Mouse (Mus musculus) heart, embryonic 14.5 days (tissue): ENCODE measurements at regions not wholly inside any gene's neighbourhood (a gene's known extent, or its start where the extent isn't known, plus 50 kb on each side); places are given as distances from the start of the nearest gene placed in this dataset.

Experiments used
- ATAC-seq: fragments of 200-750 bp; cut with Nextera tagmentation; 2 replicates; pipeline ENCODE4 v1.8.0; 2017; ENCODE audit warnings: low read depth, moderate TSS enrichment; ENCODE audit not compliant: insufficient number of reproducible peaks, insufficient read depth, low FRiP score
- H3K27ac ChIP-seq, 2 experiments: fragments of 200-500 bp in 1 of 2; fragments of 300-500 bp in 1 of 2; sonication (generic) in 1 of 2; replicated peaks in 1 of 2; 2 replicates each; pipeline ENCODE4 v1.5.1; 2012 to 2014; ENCODE audit warnings: low read depth in 2 of 2, low read length in 2 of 2, control low read depth in 1 of 2, mild to moderate bottlenecking in 1 of 2, mixed read lengths in 1 of 2; ENCODE audit not compliant: control insufficient read depth in 1 of 2, insufficient read depth in 1 of 2
- H3K27me3 ChIP-seq: fragments of 300-500 bp; sonication (generic); 2 replicates; pipeline ENCODE4 v1.6.1; 2014; ENCODE audit warnings: mild to moderate bottlenecking, low read length, control low read depth; ENCODE audit not compliant: control insufficient read depth, insufficient read depth
- H3K36me3 ChIP-seq: fragments of 300-500 bp; sonication (generic); 2 replicates; pipeline ENCODE4 v1.6.1; 2014; ENCODE audit warnings: mild to moderate bottlenecking, control low read depth, low read length, mixed read lengths; ENCODE audit not compliant: control insufficient read depth, insufficient read depth
- H3K4me1 ChIP-seq, 2 experiments: fragments of 200-500 bp in 1 of 2; fragments of 300-500 bp in 1 of 2; sonication (generic) in 1 of 2; 2 replicates each; pipeline ENCODE4 v1.6.1; 2012 to 2014; ENCODE audit warnings: low read length in 2 of 2, control low read depth in 1 of 2, mixed read lengths in 1 of 2; ENCODE audit not compliant: control insufficient read depth in 2 of 2, insufficient read depth in 2 of 2
- H3K4me2 ChIP-seq: fragments of 300-500 bp; sonication (generic); 2 replicates; pipeline ENCODE4 v1.6.1; 2014; ENCODE audit warnings: mild to moderate bottlenecking, low read length
- H3K4me3 ChIP-seq, 2 experiments: fragments of 200-500 bp in 1 of 2; fragments of 300-500 bp in 1 of 2; sonication (generic) in 1 of 2; 2 replicates each; pipeline ENCODE4 v1.5.1; 2012 to 2014; ENCODE audit warnings: low read length in 2 of 2, mild to moderate bottlenecking in 2 of 2, control low read depth in 1 of 2, low read depth in 1 of 2, moderate library complexity in 1 of 2; ENCODE audit not compliant: control insufficient read depth in 1 of 2, insufficient read depth in 1 of 2
- H3K9ac ChIP-seq: fragments of 300-500 bp; sonication (generic); 2 replicates; pipeline ENCODE4 v1.6.1; 2014; ENCODE audit warnings: mild to moderate bottlenecking, low read length
- H3K9me3 ChIP-seq: fragments of 300-500 bp; sonication (generic); 2 replicates; pipeline ENCODE4 v1.6.1; 2016; ENCODE audit warnings: low read length, control low read depth; ENCODE audit not compliant: control insufficient read depth
- WGBS: fragments of 180-500 bp; shearing (Covaris S2); extraction: QIAGEN DNeasy Blood & Tissue Kit; methylation state at CpG from one replicate; pipeline ENCODE4 v1.1.7; 2014; 5-methylcytosine and 5-hydroxymethylcytosine counted together

DNA sequence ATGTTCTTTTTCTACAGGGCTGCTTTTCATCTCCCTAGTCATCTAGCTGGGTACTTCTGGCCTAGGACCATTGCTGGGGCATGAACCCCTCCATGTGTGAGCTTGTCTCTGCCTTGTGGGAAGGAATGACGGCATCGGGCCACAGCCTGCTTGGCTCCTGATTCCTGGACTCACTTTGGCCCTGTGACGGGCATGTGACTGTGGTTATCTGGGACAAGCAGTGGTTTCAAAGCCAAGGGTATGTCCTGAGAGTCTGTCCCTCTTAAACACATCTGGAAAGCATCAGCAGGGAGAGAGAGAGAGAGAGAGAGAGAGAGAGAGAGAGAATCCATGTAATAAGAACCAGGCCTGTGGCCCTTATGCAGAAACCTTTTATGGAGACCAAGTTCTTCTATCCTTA, 65.2 kb upstream of the Gm11733 start:
- Histone ChIP-seq H3K4me3 (no peak overlapping the region), H3K9ac (no peak overlapping the region), H3K36me3 (no peaks in the 10 kb centered on the region), H3K27ac (no peak overlapping the region), H3K4me2 (no peak overlapping the region), H3K4me1 (peaks cover 18 to 21% of the 10 kb centered on the region in 2 experiments), H3K9me3 (0 out of 2 replicates have a peak, but pooled peaks cover 3% of the 10 kb centered on the region), H3K27me3 (peaks cover 34% of the 10 kb centered on the region)
- ATAC-seq = 0 out of 2 replicates have a peak, but pooled peaks have one; percentile 29
- 46% methylated on average over 3 of the region's 3 CpGs for WGBS

DNA sequence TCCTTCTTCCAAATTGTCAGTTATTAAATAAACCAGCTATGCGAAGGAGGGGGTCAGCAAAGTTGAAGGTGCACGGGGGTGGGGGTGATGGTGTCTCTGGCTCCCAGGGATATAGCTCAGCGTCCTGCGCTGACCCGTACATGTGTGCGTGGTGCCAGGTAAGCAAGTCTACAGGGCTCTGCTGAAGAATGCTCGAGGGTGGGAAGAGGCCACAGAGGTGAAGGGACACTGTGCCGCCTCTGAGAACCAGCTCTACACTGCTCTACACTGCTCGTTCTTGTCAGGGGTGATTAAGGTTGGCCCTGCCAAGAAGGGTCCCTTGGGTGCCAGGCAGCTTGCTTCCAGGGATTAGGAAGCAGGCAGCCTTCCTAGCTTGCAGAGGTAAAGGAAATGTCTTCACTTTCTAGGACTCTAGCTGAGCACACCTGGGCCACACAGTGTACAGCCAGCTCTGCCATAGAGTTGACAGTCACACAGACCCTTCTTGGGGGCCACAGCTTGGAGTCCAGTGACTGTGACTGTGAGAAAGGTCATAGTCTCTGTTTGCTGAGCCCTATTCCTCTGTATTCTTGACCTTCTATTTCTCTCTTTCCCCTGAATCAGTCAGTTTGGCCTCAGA, 64.7 kb upstream of the Gm11733 start:
- WGBS = 85% methylated on average over 9 of the region's 9 CpGs
- no peak for ATAC-seq
- peaks cover 17 to 20% of the 10 kb centered on the region in 2 experiments for H3K4me1 ChIP-seq
- no peak overlapping the region for H3K4me2 ChIP-seq
- peaks cover 29% of the 10 kb centered on the region for H3K27me3 ChIP-seq
- H3K9me3 ChIP-seq = 0 out of 2 replicates have a peak, but pooled peaks cover 3% of the 10 kb centered on the region
- no peaks in the 10 kb centered on the region for H3K36me3 ChIP-seq
- H3K9ac ChIP-seq = no peak overlapping the region
- H3K4me3 ChIP-seq = no peak overlapping the region
- no peak overlapping the region for H3K27ac ChIP-seq

DNA sequence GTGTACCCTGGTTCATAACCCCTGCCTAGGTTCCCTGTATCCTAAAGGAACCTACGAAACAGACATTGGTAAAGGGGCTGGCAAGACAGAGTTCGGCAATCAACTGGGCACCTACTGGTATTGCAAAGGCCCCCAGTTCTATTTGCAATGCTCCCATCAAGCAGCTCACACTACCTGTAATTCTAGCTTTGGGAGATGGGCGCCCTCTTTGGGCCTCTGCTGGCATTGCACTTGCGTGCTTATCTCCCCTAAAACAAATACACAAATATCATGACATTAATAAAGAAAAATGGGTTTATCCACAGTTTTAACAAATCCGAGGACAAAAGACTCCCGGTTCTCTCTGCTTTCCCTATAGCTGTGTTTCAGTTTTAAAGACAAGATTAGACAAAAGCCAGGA, 61.5 kb upstream of the Gm11733 start:
- 83% methylated on average over 6 of the region's 6 CpGs for WGBS
- Histone ChIP-seq H3K4me3 (no peak overlapping the region), H3K27ac (no peak overlapping the region), H3K27me3 (peaks cover 13% of the 10 kb centered on the region; the same call in 1 of the 2 replicates), H3K9ac (no peak overlapping the region), H3K4me2 (no peak overlapping the region), H3K4me1 (peaks cover 3 to 11% of the 10 kb centered on the region in 2 experiments; a peak in 2 of 4 replicates), H3K9me3 (0 out of 2 replicates have a peak, but pooled peaks cover 3% of the 10 kb centered on the region), H3K36me3 (no peaks in the 10 kb centered on the region)
- ATAC-seq = no peak

DNA sequence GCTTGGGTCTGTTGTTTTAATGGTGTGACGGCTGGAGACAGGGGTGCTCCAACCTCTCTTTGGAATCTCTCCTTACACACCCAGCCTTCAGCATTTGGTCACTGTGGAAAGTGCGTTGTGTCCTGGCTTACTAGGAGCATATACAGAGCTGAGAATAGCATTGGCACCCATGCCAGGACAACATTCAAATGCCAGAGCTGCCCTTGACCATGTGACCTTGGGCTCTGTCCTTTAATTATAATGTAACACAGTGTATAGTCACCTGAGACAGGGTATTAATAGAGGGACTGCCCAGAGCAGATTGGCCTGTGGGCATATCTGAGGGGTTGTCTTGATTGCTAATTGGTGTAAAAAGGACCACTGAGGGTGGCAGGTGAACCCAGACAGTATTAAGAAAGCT, 60.7 kb upstream of the Gm11733 start:
- Histone ChIP-seq H3K4me3 (no peak overlapping the region), H3K4me1 (peaks cover 3 to 9% of the 10 kb centered on the region in 2 experiments; a peak in 2 of 4 replicates), H3K27me3 (peaks cover 10% of the 10 kb centered on the region; the same call in 1 of the 2 replicates), H3K9ac (no peak overlapping the region), H3K27ac (no peak overlapping the region), H3K9me3 (0 out of 2 replicates have a peak, but pooled peaks cover 3% of the 10 kb centered on the region), H3K36me3 (no peaks in the 10 kb centered on the region), H3K4me2 (no peak overlapping the region)
- 87% methylated on average over 2 of the region's 2 CpGs for WGBS
- no peak for ATAC-seq

DNA sequence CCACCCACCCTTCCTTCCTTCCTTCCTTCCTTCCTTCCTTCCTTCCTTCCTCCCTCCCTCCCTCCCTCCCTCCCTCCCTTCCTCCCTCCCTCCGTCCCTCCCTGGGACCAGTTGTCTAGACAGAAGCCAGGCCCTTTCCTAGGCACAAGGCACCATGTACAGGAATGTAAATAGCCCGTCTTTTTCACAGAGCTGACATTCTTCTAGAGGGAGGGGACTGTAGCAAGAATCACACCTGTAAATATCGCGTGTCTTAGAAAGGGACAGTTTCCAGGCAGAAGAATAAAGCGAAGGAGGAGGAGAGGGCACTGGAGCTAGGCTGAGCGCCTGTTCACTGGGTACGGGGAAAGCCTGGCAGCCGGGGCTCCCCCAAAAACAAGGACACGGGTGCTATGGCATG, 58.7 kb upstream of the Gm11733 start:
- Histone ChIP-seq H3K4me3 (no peak overlapping the region), H3K4me2 (no peak overlapping the region), H3K27ac (no peak overlapping the region), H3K9ac (no peak overlapping the region), H3K36me3 (no peaks in the 10 kb centered on the region), H3K9me3 (0 out of 2 replicates have a peak, but pooled peaks cover 3% of the 10 kb centered on the region), H3K27me3 (peaks cover 10% of the 10 kb centered on the region; the same call in 1 of the 2 replicates), H3K4me1 (peaks cover 5 to 12% of the 10 kb centered on the region in 2 experiments; a peak in 3 of 4 replicates)
- ATAC-seq = no peak
- 41% methylated on average over 8 of the region's 9 CpGs for WGBS

DNA sequence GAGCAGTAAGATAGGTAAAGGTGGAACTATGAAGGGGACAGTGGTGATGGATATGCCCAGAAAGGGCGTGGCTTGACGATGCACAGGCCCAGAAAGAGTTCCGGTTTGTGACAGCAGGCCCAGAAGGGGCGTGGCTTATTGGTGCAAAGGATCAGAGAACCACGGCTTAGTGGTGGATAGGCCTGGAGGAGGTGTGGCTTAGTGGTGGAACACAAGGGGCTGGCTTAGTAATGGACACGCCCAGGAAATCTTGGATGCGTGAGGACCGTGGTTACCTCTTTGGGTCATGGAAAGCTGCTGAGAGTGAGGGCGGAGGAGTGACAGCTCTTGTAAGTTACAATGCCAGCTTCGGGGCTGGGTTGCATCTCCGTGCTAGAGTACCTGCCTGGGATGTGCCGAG, 58.2 kb upstream of the Gm11733 start:
- no peak overlapping the region for H3K9ac ChIP-seq
- H3K27me3 ChIP-seq = peaks cover 10% of the 10 kb centered on the region; the same call in 1 of the 2 replicates
- H3K4me3 ChIP-seq = no peak overlapping the region
- peaks cover 5 to 12% of the 10 kb centered on the region in 2 experiments; a peak in 3 of 4 replicates for H3K4me1 ChIP-seq
- 25% methylated on average over 12 of the region's 12 CpGs for WGBS
- 0 out of 2 replicates have a peak, but pooled peaks cover 3% of the 10 kb centered on the region for H3K9me3 ChIP-seq
- H3K4me2 ChIP-seq = no peak overlapping the region
- no peak overlapping the region for H3K27ac ChIP-seq
- ATAC-seq = no peak
- H3K36me3 ChIP-seq = no peaks in the 10 kb centered on the region

DNA sequence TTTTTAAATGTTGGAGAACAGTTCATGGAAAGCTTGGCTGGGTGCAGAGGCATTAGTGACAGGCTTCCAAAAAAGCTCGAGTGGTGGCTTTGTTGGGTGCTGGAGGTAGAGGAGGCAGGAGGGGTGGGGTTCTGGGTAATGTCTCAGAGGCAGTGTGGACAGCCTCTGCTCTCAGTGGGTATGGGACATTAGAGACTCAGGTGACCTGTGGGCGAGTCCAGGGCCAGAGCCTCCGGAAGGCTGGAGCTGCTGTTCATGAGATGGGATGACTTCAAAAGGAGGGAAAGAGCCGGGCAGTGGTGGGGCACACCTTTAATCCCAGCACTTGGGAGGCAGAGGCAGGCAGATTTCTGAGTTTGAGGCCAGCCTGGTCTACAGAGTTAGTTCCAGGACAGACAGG, 57.5 kb upstream of the Gm11733 start:
- no peak overlapping the region for H3K4me3 ChIP-seq
- 68% methylated on average over 4 of the region's 4 CpGs for WGBS
- H3K36me3 ChIP-seq = no peaks in the 10 kb centered on the region
- H3K27me3 ChIP-seq = peaks cover 10% of the 10 kb centered on the region; the same call in 1 of the 2 replicates
- no peak overlapping the region for H3K27ac ChIP-seq
- no peak for ATAC-seq
- 0 out of 2 replicates have a peak, but pooled peaks cover 3% of the 10 kb centered on the region for H3K9me3 ChIP-seq
- peaks cover under 1 to 12% of the 10 kb centered on the region in 2 experiments; a peak in 3 of 4 replicates for H3K4me1 ChIP-seq
- no peak overlapping the region for H3K9ac ChIP-seq
- H3K4me2 ChIP-seq = no peak overlapping the region
